Mouse (Mus musculus): Measurements from ENCODE around the gene Cryz.

DNA sequence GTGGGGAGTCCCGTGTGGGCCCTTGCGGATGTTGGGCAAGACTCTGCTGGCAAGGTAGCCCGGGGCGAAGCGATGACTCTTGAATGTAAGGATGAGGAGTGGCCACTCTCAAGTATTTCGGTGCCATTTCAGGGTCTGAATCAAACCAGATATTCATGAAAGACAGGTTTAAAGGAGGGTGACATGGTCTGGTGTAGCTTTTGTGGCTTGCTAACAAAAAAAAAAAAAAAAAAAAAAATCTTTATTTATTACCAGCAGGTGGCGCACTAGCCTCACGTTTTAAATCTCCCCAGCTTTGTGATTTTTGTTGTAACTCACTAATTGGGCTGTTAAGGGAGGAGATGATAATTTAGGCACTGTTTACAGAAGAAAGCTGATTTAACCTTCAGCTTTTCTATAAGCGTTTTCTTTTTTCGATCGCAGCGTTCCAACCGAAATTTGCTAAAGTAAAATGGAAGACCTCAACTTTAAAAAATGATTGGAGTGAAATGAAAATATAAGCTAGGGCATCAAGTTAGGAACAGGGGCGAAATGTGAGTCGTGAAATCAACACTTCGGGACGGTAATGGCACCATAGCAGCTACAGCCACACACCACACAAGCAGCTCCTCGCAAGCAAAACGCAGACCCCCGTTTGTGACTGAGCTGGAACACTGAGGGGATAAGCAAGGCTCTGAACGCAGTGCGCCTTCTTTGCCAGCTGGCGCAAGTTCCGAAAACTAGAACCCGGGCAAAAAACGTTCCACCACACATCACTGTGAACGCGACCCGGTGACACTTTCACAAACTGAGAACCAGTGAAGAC lies 50.3 kb downstream of the Cryz start:
- TF ChIP-seq CTCF (IDR thresholded peaks at IDR 0.05; ENCODE audit: low read depth, low read length) (no peak), GATA1 (IDR thresholded peaks at IDR 0.05; ENCODE audit: borderline replicate concordance, low read length) (no peak)

All from G1E (cell line).